Mouse (Mus musculus): ENCODE data around the gene Mrps12.
"Not testable (repeated sequence)": the region's sequence is repeated elsewhere in the genome, so short reads cannot be mapped to it uniquely, and the experiment has no call there.

Gene Mrps12

GRCm38 (mm10) chr7:28719159-28719558 is 22.5 kb downstream of the Mrps12 start:
- in situ Hi-C loops (cut with MboI; ENCODE audit: unreplicated experiment in 2 of 2), result loop anchor here in 1 of 2 experiments (10.0 kb wide), 1 partner anchor 104 kb away; no protein-coding TSS in a partner anchor

- in situ Hi-C loops (cut with MboI; ENCODE audit: unreplicated experiment in 2 of 2), result loop anchor here in 1 of 2 experiments (10.0 kb wide), 1 partner anchor 103 kb away; no protein-coding TSS in a partner anchor
Observed at GRCm38 (mm10) chr7:28717726-28718125, 23.9 kb downstream of the Mrps12 start.

- in situ Hi-C loops (cut with MboI; ENCODE audit: unreplicated experiment in 2 of 2), result loop anchor here in 1 of 2 experiments (10.0 kb wide), 1 partner anchor 102 kb away; no protein-coding TSS in a partner anchor
Observed at GRCm38 (mm10) chr7:28716590-28717281, 24.9 kb downstream of the Mrps12 start, which contains the start of gene Fbxo17. TSS of gene Fbxo17 (plus strand) at chr7:28716804.

GRCm38 (mm10) chr7:28715598-28715997 is 26.0 kb downstream of the Mrps12 start:
- in situ Hi-C loops (cut with MboI; ENCODE audit: unreplicated experiment in 2 of 2), result loop anchor here in 1 of 2 experiments (10.0 kb wide), 1 partner anchor 101 kb away; no protein-coding TSS in a partner anchor

GRCm38 (mm10) chr7:28714667-28715066 is 27.0 kb downstream of the Mrps12 start:
- in situ Hi-C loops (cut with MboI; ENCODE audit: unreplicated experiment in 2 of 2), result loop anchor here in 1 of 2 experiments (10.0 kb wide), 1 partner anchor 100 kb away; no protein-coding TSS in a partner anchor

- in situ Hi-C loops (cut with MboI; ENCODE audit: unreplicated experiment in 2 of 2), result loop anchor here in 1 of 2 experiments (10.0 kb wide), 1 partner anchor 96 kb away; no protein-coding TSS in a partner anchor
Observed at GRCm38 (mm10) chr7:28710962-28711361, 30.7 kb downstream of the Mrps12 start.

- in situ Hi-C loops (cut with MboI; ENCODE audit: unreplicated experiment in 2 of 2), result no loop called here
Observed at GRCm38 (mm10) chr7:28709454-28709853, 32.2 kb downstream of the Mrps12 start.

GRCm38 (mm10) chr7:28702601-28703143 is 38.9 kb downstream of the Mrps12 start:
- in situ Hi-C loops (cut with MboI; ENCODE audit: unreplicated experiment in 2 of 2), result no loop called here

- in situ Hi-C loops (cut with MboI; ENCODE audit: unreplicated experiment in 2 of 2), result not testable (repeated sequence)
Observed at GRCm38 (mm10) chr7:28701306-28701705, 40.3 kb downstream of the Mrps12 start.

- in situ Hi-C loops (cut with MboI; ENCODE audit: unreplicated experiment in 2 of 2), result no loop called here
Observed at GRCm38 (mm10) chr7:28700269-28700668, 41.4 kb downstream of the Mrps12 start.

GRCm38 (mm10) chr7:28697277-28697676 is 44.3 kb downstream of the Mrps12 start:
- in situ Hi-C loops (cut with MboI; ENCODE audit: unreplicated experiment in 2 of 2), result loop anchor here in 1 of 2 experiments (25.0 kb wide), 1 partner anchor 840 kb away; no protein-coding TSS in a partner anchor

GRCm38 (mm10) chr7:28694966-28695511 is 46.6 kb downstream of the Mrps12 start:
- in situ Hi-C loops (cut with MboI; ENCODE audit: unreplicated experiment in 2 of 2), result loop anchor here in 1 of 2 experiments (25.0 kb wide), 1 partner anchor 842 kb away; no protein-coding TSS in a partner anchor

- in situ Hi-C loops (cut with MboI; ENCODE audit: unreplicated experiment in 2 of 2), result loop anchor here in 1 of 2 experiments (25.0 kb wide), 1 partner anchor 843 kb away; no protein-coding TSS in a partner anchor
Observed at GRCm38 (mm10) chr7:28694423-28694822, 47.2 kb downstream of the Mrps12 start.

GRCm38 (mm10) chr7:28693321-28693966 is 48.2 kb downstream of the Mrps12 start:
- in situ Hi-C loops (cut with MboI; ENCODE audit: unreplicated experiment in 2 of 2), result loop anchor here in 1 of 2 experiments (25.0 kb wide), 1 partner anchor 844 kb away; no protein-coding TSS in a partner anchor

- in situ Hi-C loops (cut with MboI; ENCODE audit: unreplicated experiment in 2 of 2), result loop anchor here in 1 of 2 experiments (25.0 kb wide), 1 partner anchor 845 kb away; no protein-coding TSS in a partner anchor
Observed at GRCm38 (mm10) chr7:28692545-28693320, 48.9 kb downstream of the Mrps12 start, which contains the start of gene Fbxo27. TSS of gene Fbxo27 (plus strand) at chr7:28692849.

GRCm38 (mm10) chr7:28691075-28691474 is 50.5 kb downstream of the Mrps12 start:
- in situ Hi-C loops (cut with MboI; ENCODE audit: unreplicated experiment in 2 of 2), result loop anchor here in 1 of 2 experiments (25.0 kb wide), 1 partner anchor 846 kb away; no protein-coding TSS in a partner anchor
